Mouse (Mus musculus) kidney, embryonic 15.5 days (tissue): Measurements from ENCODE around the gene Hdgf. TPM values are rescaled to one million over a fixed set of nuclear protein-coding genes. Genes with fewer than 3 reads are reported as not detected.
A peak's percentile ranks its signal among the peaks of the same experiment; 100 is the strongest.

Source experiments
- ATAC-seq: fragments of 200-750 bp; cut with Nextera tagmentation; replicated peaks from 2 replicates; pipeline ENCODE4 v1.8.0; 2017; ENCODE audit warnings: moderate TSS enrichment; ENCODE audit not compliant: low FRiP score
- H3K27ac ChIP-seq: fragments of 300-500 bp; sonication (generic); 2 replicates; pipeline ENCODE4 v1.5.1; 2015; ENCODE audit warnings: mild to moderate bottlenecking, inconsistent platforms
- H3K27me3 ChIP-seq: fragments of 300-500 bp; sonication (generic); 2 replicates; pipeline ENCODE4 v1.6.1; 2015; ENCODE audit warnings: inconsistent platforms
- H3K36me3 ChIP-seq: fragments of 300-500 bp; sonication (generic); 2 replicates; pipeline ENCODE4 v1.6.1; 2015; ENCODE audit warnings: inconsistent platforms
- H3K4me1 ChIP-seq: fragments of 300-500 bp; sonication (generic); 2 replicates; pipeline ENCODE4 v1.6.1; 2015; ENCODE audit warnings: inconsistent platforms
- H3K4me2 ChIP-seq: fragments of 300-500 bp; sonication (generic); 2 replicates; pipeline ENCODE4 v1.6.1; 2015; ENCODE audit warnings: moderate library complexity, mild to moderate bottlenecking, inconsistent platforms
- H3K4me3 ChIP-seq: fragments of 300-500 bp; sonication (generic); replicated peaks from 2 replicates; pipeline ENCODE4 v1.5.1; 2015; ENCODE audit warnings: mild to moderate bottlenecking, inconsistent platforms
- H3K9ac ChIP-seq: fragments of 300-500 bp; sonication (generic); 2 replicates; pipeline ENCODE4 v1.6.1; 2015; ENCODE audit warnings: mild to moderate bottlenecking, inconsistent platforms
- H3K9me3 ChIP-seq: fragments of 300-500 bp; sonication (generic); replicated peaks from 2 replicates; pipeline ENCODE4 v1.6.1; 2016; ENCODE audit warnings: inconsistent platforms
- whole genome bisulfite sequencing: fragments of 180-500 bp; shearing (Covaris S2); methylation state at CpG from one replicate; pipeline ENCODE4 v1.1.7; 2015; ENCODE audit warnings: mixed read lengths; 5-methylcytosine and 5-hydroxymethylcytosine counted together
- polyA plus RNA-seq: library from polyadenylated mRNA; unstranded; fragments of >200 nt; fragmentation: Nextera tagmentation; extraction: Ambion mirVana; gene quantifications from 2 replicates; pipeline ENCODE4 v1.2.1, GENCODE M21; 2015

Gene Hdgf
- polyA plus RNA-seq, 1 experiment from 2014 or later = 234 TPM

DNA sequence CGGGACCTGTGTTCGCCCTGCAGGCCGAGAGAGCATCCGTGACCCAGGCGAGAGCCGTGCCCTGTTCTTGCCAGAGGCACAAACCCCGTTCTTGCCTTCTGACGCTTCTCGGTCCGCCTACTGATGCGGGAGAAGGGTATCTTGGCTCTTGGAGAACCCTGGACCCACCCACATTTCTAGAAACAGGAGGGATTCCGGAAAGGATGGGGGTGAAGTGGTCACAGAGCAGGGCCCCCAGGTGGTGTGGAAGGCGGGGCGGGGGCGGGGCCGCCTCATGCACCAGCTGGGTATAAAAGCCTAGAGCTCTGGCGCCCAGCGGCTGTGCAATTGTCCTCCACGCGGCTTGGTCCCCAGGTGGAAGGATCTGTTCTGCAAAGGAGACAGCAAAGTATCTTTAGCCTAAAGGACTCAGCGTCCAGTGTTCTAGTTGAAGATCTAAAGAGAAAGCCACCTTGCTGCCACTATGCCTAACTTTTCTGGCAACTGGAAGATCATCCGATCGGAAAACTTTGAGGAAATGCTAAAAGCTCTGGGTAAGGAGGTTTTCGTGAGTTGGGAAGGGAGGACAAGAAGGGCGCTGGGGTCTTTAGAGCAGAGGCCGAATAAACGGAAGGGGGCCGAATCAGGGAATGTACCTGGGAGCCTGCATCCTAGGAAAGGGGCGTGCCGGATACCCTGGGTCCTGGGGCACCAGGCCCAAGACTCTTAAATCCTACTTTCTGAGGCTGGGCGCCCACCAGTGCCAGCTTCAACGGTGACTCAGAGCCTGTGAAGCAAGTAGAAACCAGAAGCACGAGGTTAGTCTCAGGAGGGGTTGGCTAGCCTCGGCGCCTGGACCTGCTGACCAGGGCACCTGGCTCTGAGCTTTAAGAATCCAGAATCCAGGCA lies 42.5 kb downstream of the Hdgf start, which contains the start of gene Crabp2:
Gene Crabp2, plus strand, starts transcription at position 289 of the 888 bp plus-strand sequence.
- H3K9me3 ChIP-seq = no peaks in the 10 kb centered on the region
- H3K9ac ChIP-seq = peak within 1 kb of the TSS; percentile 40
- H3K4me2 ChIP-seq = peak within 1 kb of the TSS; percentile 65
- H3K27me3 ChIP-seq = peaks cover 26% of the 10 kb centered on the region
- WGBS = 1% methylated on average over 35 of the region's 35 CpGs
- H3K27ac ChIP-seq = peak within 1 kb of the TSS; percentile 80
- H3K4me1 ChIP-seq = peaks cover 89% of the 10 kb centered on the region
- H3K4me3 ChIP-seq = peak within 1 kb of the TSS; percentile 43
- peaks cover 4% of the 10 kb centered on the region; the same call in 1 of the 2 replicates for H3K36me3 ChIP-seq
- peak; percentile 27 for ATAC-seq

DNA sequence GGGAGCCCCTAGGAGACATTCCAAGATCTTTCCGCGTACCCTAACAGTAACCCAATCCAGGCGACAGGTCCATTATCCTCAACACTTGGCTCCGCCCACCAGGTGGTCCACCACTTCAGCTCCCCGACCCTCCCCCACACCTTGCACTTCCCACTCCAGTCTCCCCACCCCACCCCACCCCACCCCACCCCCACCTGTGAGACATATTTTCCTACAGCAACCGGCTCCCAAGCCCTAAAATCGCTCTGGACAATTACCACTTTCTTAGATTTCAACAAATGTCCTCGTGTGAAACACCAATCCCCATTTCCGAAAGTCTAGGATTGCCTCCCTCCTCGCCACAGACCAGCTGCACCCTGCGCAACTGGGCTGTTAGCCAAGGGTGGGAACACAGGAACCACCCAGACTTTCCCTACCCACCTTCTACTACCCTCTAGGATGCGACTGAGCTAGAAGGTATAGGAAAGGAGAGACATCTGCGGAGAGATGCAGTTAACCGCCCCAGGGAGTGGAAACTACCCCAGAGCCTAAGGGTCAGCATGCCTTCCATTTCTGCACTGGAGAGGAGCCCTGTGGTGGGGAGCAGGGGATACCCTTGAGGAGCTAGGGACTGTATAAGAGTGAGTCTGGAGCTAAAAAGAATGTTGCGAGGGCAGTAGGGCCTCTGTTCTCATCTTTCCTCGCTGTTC lies 43.3 kb downstream of the Hdgf start:
- peak overlapping the region; percentile 60; the same call in 1 of the 2 replicates for H3K27ac ChIP-seq
- H3K4me2 ChIP-seq = peak overlapping the region; percentile 65
- peak overlapping the region; percentile 40; the same call in 1 of the 2 replicates for H3K9ac ChIP-seq
- H3K4me1 ChIP-seq = peaks cover 88% of the 10 kb centered on the region
- WGBS = 9% methylated on average over 16 of the region's 16 CpGs
- peaks cover 26% of the 10 kb centered on the region for H3K27me3 ChIP-seq
- H3K4me3 ChIP-seq = peak overlapping the region; percentile 43
- no peak for ATAC-seq
- 0 out of 2 replicates have a peak, but pooled peaks cover 3% of the 10 kb centered on the region for H3K36me3 ChIP-seq
- H3K9me3 ChIP-seq = no peaks in the 10 kb centered on the region

DNA sequence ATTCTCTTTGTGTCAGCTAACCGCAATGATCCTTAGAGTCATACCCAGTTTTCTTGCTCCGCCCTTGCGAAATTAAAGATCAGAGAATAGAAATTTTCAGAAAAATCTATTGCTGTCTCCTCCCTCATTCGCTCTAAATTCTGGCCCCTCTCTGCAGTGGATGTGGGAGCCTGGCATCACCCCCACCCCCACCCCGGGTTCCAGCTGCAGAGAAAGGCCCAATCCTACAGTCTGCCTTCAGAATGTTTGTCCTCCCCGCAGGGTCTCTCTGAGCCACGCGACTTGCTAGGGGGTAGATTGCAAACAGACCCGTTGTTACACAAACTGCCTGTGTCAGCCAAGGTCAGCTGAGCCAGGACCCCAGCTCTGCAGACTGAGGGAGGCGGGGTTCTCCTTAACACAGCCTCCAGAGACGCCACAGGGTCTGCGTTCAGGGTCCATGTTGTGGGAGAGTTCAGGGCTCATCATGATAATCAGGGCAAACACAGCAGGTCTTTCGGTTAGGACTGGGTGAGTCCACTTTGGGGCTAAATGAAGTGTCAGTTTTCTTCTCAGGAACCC lies 43.9 kb downstream of the Hdgf start:
- Histone ChIP-seq H3K9ac (peak overlapping the region; percentile 21; the same call in 1 of the 2 replicates), H3K27ac (peak overlapping the region; percentile 60; the same call in 1 of the 2 replicates), H3K4me1 (peaks cover 82% of the 10 kb centered on the region), H3K9me3 (no peaks in the 10 kb centered on the region), H3K36me3 (0 out of 2 replicates have a peak, but pooled peaks cover 3% of the 10 kb centered on the region), H3K4me2 (peak overlapping the region; percentile 65), H3K27me3 (peaks cover 26% of the 10 kb centered on the region), H3K4me3 (peak overlapping the region; percentile 43)
- ATAC-seq = no peak
- 12% methylated on average over 13 of the region's 13 CpGs for WGBS

DNA sequence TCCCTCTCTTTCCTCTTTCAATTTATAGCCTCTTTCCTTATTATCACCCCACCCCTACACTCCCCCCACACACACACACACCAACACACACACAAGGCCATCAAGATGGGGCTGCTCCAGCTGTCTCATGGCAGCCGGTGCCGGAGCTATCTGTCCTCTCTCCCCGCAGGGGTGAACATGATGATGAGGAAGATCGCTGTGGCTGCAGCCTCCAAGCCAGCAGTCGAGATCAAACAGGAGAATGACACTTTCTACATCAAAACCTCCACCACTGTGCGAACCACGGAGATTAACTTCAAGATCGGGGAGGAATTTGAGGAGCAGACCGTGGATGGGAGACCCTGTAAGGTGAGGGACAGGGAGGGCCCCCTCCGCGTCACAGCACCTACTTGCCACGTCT lies 45.8 kb downstream of the Hdgf start:
- no peak for ATAC-seq
- H3K4me1 ChIP-seq = peaks cover 63% of the 10 kb centered on the region
- H3K4me2 ChIP-seq = peak overlapping the region; percentile 52

DNA sequence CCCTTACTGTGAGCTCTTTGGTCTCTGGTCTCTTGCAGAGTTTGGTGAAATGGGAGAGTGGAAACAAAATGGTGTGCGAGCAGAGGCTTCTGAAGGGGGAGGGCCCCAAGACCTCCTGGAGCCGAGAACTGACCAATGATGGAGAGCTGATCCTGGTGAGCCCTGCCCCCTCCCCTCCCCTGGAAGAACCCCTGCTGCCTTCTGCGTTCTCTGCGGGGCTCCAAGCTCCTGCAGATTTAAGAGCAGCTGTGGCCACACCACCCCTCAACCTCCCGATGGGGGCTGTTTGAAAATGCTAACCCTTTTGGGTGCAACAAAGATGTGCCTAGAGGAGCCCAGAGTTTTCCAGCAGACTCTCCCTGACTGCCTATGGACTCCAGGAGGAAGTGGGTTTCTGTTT lies 46.3 kb downstream of the Hdgf start:
- Histone ChIP-seq H3K36me3 (0 out of 2 replicates have a peak, but pooled peaks cover 3% of the 10 kb centered on the region), H3K4me3 (peak overlapping the region; percentile 22), H3K27me3 (peaks cover 26% of the 10 kb centered on the region), H3K27ac (peak overlapping the region; percentile 78), H3K9ac (peak overlapping the region; percentile 12; the same call in 1 of the 2 replicates), H3K4me1 (peaks cover 58% of the 10 kb centered on the region), H3K4me2 (peak overlapping the region; percentile 52), H3K9me3 (no peaks in the 10 kb centered on the region)
- WGBS = 15% methylated on average over 5 of the region's 5 CpGs
- peak; percentile 72 for ATAC-seq

More for the DNA sequence above, 45.8 kb downstream of the Hdgf start:
- peaks cover 26% of the 10 kb centered on the region for H3K27me3 ChIP-seq
- H3K36me3 ChIP-seq = 0 out of 2 replicates have a peak, but pooled peaks cover 3% of the 10 kb centered on the region
- 21% methylated on average over 12 of the region's 12 CpGs for whole genome bisulfite sequencing
- H3K9me3 ChIP-seq = no peaks in the 10 kb centered on the region
- H3K27ac ChIP-seq = peak overlapping the region; percentile 78
- peak overlapping the region; percentile 8; the same call in 1 of the 2 replicates for H3K9ac ChIP-seq
- H3K4me3 ChIP-seq = peak overlapping the region; percentile 22

DNA sequence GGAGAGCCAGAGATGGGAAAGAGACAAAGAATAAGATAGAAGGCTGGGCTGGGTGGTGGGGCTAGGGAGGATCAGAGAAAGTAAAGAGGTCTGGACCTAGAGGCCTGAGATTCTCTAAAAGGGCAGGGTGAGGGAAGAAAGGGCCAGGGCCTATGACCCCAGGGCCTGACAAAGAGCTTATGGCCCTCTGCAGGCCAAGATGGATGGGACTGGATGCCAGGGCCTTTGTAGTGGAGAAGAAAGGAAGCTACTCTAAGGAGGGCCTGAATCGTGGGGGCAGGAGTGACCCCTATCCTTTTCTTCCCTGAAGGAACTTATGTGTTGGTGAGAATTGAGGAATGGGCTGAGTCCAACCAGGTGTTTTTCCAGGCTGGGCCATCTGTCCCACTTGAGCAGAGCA lies 51.9 kb downstream of the Hdgf start:
- no peak overlapping the region for H3K4me3 ChIP-seq
- no peak for ATAC-seq
- H3K27me3 ChIP-seq = no peaks in the 10 kb centered on the region
- H3K9me3 ChIP-seq = no peaks in the 10 kb centered on the region
- peaks cover 38% of the 10 kb centered on the region for H3K4me1 ChIP-seq
- 19% methylated on average over 1 of the region's 1 CpGs for WGBS
- H3K27ac ChIP-seq = peak overlapping the region; percentile 98
- H3K9ac ChIP-seq = no peak overlapping the region
- 0 out of 2 replicates have a peak, but pooled peaks cover 3% of the 10 kb centered on the region for H3K36me3 ChIP-seq
- H3K4me2 ChIP-seq = no peak overlapping the region

DNA sequence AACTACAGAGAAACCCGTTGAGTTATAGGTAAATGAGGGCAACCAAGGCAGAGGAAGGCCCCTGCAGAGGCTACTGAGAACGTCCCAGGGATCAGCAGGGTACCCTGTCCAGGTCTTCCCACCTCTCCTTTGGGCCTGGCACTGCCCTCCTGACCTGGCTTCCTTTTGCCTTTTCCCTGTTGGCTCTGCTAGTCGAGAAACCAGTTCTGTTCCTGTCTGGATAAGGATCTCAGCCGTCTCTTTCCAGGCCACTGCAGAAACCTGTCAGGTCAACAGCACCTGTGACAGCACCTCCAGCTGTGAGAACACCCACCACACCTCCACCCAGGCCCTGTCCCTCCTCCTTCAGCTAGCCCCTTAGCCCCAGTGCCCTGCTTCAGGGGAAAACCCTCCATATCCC lies 52.4 kb downstream of the Hdgf start:
- no peak overlapping the region for H3K4me3 ChIP-seq
- H3K36me3 ChIP-seq = 0 out of 2 replicates have a peak, but pooled peaks cover 1% of the 10 kb centered on the region
- peak overlapping the region; percentile 98 for H3K27ac ChIP-seq
- no peaks in the 10 kb centered on the region for H3K9me3 ChIP-seq
- no peak overlapping the region for H3K4me2 ChIP-seq
- no peak overlapping the region for H3K9ac ChIP-seq
- peaks cover 33% of the 10 kb centered on the region for H3K4me1 ChIP-seq
- no peaks in the 10 kb centered on the region for H3K27me3 ChIP-seq
- 22% methylated on average over 4 of the region's 4 CpGs for WGBS
- ATAC-seq = no peak

DNA sequence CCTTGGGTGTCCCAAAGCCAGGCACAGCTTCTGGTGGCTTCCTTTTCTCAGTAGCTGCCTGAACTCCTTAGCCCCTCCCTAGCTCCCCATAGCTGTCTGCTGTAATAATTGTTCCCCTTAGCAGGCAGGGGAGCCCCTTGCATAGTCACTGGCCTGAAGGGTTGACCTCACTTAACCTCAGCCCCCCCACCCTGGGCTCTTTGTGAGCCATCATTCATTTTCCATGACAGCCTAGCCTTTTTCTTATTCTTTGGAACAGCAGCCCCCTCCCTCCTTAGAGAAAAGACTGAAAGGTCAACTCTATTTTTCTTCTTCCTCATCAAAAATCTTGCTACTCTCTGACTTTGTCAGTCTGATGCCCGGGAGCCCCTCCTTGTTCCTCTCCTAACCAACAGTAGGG lies 52.8 kb downstream of the Hdgf start:
- H3K4me1 ChIP-seq = peaks cover 32% of the 10 kb centered on the region
- peak overlapping the region; percentile 98 for H3K27ac ChIP-seq
- H3K9ac ChIP-seq = no peak overlapping the region
- no peaks in the 10 kb centered on the region for H3K27me3 ChIP-seq
- WGBS = 52% methylated on average over 1 of the region's 1 CpGs
- H3K36me3 ChIP-seq = no peaks in the 10 kb centered on the region
- no peak overlapping the region for H3K4me3 ChIP-seq
- ATAC-seq = no peak
- H3K9me3 ChIP-seq = no peaks in the 10 kb centered on the region
- H3K4me2 ChIP-seq = no peak overlapping the region

DNA sequence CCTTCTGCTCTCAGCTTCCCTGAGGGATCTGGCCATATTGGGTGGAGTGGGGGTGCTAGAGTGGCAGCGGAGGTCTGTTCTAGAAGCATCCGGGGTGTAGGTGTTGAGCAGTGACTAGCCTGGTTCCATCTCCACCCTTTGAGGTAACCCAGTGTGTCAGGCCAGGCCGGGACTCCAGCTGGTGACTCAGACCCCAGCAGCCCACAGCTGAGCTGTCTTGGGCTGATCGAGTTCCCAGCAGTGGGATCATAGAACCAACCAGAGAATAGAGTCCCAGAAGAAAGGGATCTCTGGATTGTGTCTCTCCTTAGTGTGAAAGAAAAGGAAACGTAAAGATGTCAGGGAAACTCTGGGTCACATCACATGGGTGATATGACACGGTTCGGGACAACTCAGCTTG lies 53.2 kb downstream of the Hdgf start:
- Histone ChIP-seq H3K27me3 (no peaks in the 10 kb centered on the region), H3K4me2 (0 out of 2 replicates have a peak overlapping the region, but pooled peaks have one; percentile 87), H3K36me3 (no peaks in the 10 kb centered on the region), H3K9ac (no peak overlapping the region), H3K4me3 (no peak overlapping the region), H3K9me3 (no peaks in the 10 kb centered on the region), H3K27ac (peak overlapping the region; percentile 98), H3K4me1 (peaks cover 32% of the 10 kb centered on the region)
- ATAC-seq = no peak
- WGBS = 63% methylated on average over 7 of the region's 7 CpGs

DNA sequence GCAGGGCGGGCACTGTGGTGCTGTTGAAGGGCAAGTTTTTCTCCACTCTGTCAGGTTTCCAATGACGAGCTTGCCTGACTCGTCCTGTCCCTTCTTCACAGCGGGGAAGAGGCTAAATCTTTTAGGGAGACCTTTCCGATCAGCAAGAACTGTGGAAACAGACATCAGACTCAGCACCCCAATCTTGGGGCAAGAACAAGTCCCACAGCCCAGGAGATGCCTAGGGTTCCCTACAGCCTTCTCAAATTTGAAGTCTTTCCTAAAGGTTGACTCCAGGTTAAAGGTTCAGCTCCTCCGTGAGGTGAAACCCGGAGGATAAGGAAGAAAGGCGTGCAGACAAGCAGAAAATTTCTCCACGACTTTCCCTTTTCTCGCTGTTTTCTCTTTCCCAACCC lies 54.1 kb downstream of the Hdgf start:
- peak overlapping the region; percentile 87 for H3K4me2 ChIP-seq
- H3K36me3 ChIP-seq = no peaks in the 10 kb centered on the region
- H3K9ac ChIP-seq = peak overlapping the region; percentile 71
- peak overlapping the region; percentile 98 for H3K27ac ChIP-seq
- no peaks in the 10 kb centered on the region for H3K27me3 ChIP-seq
- WGBS = 8% methylated on average over 10 of the region's 10 CpGs
- peaks cover 32% of the 10 kb centered on the region for H3K4me1 ChIP-seq
- H3K4me3 ChIP-seq = peak overlapping the region; percentile 53
- ATAC-seq = no peak; the same call in 1 of the 2 replicates
- H3K9me3 ChIP-seq = no peaks in the 10 kb centered on the region

DNA sequence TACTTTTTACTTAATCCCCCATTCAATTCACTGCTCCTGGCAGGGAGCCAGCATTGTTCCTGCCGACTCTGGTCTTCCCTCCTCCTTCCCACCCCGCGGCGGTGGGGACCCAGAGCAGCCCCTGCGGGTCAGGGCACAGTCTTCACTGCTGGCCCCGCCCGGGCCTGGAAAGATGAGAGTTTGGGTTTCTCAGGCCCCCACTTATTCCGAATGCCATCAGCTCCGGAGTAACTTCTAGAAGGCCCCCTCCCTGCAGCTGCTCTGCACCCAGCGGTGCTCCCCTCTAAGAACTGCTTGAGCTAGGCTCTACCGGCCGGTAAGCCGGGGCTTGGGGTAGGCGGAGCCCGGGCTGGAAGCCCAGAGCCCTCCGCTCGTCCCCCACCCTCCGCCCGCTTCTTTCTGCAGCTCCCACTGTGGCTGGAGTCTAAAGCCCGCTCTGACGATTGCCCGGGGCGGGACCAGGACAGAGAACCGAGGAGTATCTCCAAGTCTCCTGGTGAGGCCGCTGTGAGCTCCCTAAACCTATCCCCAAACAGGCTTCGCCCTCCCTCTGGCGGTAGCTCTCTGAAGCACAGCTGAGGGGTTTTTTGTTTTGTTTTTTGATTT lies 54.6 kb downstream of the Hdgf start:
- Histone ChIP-seq H3K4me2 (peak overlapping the region; percentile 87), H3K27me3 (no peaks in the 10 kb centered on the region), H3K9me3 (no peaks in the 10 kb centered on the region), H3K27ac (peak overlapping the region; percentile 98), H3K4me1 (peaks cover 32% of the 10 kb centered on the region), H3K9ac (peak overlapping the region; percentile 71), H3K4me3 (peak overlapping the region; percentile 53), H3K36me3 (no peaks in the 10 kb centered on the region)
- ATAC-seq = peak; percentile 96
- WGBS = 0% methylated on average over 27 of the region's 27 CpGs
